Mouse (Mus musculus) hindbrain, embryonic 15.5 days (tissue): ENCODE results near the gene Tjap1. TPM values are rescaled to one million over a fixed set of nuclear protein-coding genes. Genes with fewer than 3 reads are reported as not detected.

Source experiments
- ATAC-seq: fragments of 200-750 bp; cut with Nextera tagmentation; 2 replicates; pipeline ENCODE4 v1.8.0; 2017; ENCODE audit warnings: low read depth, moderate number of reproducible peaks, moderate TSS enrichment; ENCODE audit not compliant: low FRiP score
- H3K27ac ChIP-seq: fragments of 300-500 bp; sonication (generic); replicated peaks from 2 replicates; pipeline ENCODE4 v1.5.1; 2015; ENCODE audit warnings: mild to moderate bottlenecking, inconsistent platforms
- H3K27me3 ChIP-seq: fragments of 300-500 bp; sonication (generic); 2 replicates; pipeline ENCODE4 v1.6.1; 2015; ENCODE audit warnings: control low read depth, inconsistent platforms
- H3K36me3 ChIP-seq: fragments of 300-500 bp; sonication (generic); 2 replicates; pipeline ENCODE4 v1.6.1; 2015; ENCODE audit warnings: control low read depth, inconsistent platforms
- H3K4me1 ChIP-seq: fragments of 300-500 bp; sonication (generic); replicated peaks from 2 replicates; pipeline ENCODE4 v1.6.1; 2015; ENCODE audit warnings: control low read depth, inconsistent platforms
- H3K4me2 ChIP-seq: fragments of 300-500 bp; sonication (generic); 2 replicates; pipeline ENCODE4 v1.6.1; 2015; ENCODE audit warnings: moderate library complexity, mild to moderate bottlenecking, inconsistent platforms
- H3K4me3 ChIP-seq: fragments of 300-500 bp; sonication (generic); 2 replicates; pipeline ENCODE4 v1.5.1; 2015; ENCODE audit warnings: mild to moderate bottlenecking, inconsistent platforms
- H3K9ac ChIP-seq: fragments of 300-500 bp; sonication (generic); 2 replicates; pipeline ENCODE4 v1.6.1; 2015; ENCODE audit warnings: inconsistent platforms
- H3K9me3 ChIP-seq: fragments of 300-500 bp; sonication (generic); 2 replicates; pipeline ENCODE4 v1.6.1; 2016; ENCODE audit warnings: control low read depth, inconsistent platforms
- WGBS: fragments of 180-500 bp; shearing (Covaris S2); methylation state at CpG from one replicate; pipeline ENCODE4 v1.1.7; 2015; 5-methylcytosine and 5-hydroxymethylcytosine counted together
- microRNA counts: library from miRNA; unstranded; fragments of <30 nt; microRNA quantifications from one replicate; lab custom pipeline; 2016
- microRNA-seq: library from miRNA; unstranded; fragments of <30 nt; microRNA quantifications from one replicate; pipeline ENCODE4, GENCODE M21; 2016
- polyA plus RNA-seq: library from polyadenylated mRNA; unstranded; fragments of >200 nt; fragmentation: Nextera tagmentation; extraction: Ambion mirVana; gene quantifications from 2 replicates; pipeline ENCODE4 v1.2.1, GENCODE M21; 2015

Gene Tjap1
- polyA plus RNA-seq, 1 experiment from 2014 or later, result 30.3 TPM

GRCm38 (mm10) chr17:46210550-46210949, 72.3 kb downstream of the Tjap1 start:
- WGBS, result 97% methylated on average over 3 of the region's 3 CpGs
- no peaks in the 10 kb centered on the region for H3K4me1 ChIP-seq
- ATAC-seq, result no peak
- H3K36me3 ChIP-seq, result peaks cover 85% of the 10 kb centered on the region
- H3K27ac ChIP-seq, result no peak overlapping the region
- no peaks in the 10 kb centered on the region for H3K9me3 ChIP-seq
- H3K4me2 ChIP-seq, result no peak overlapping the region
- no peak overlapping the region for H3K4me3 ChIP-seq
- H3K9ac ChIP-seq, result no peak overlapping the region
- no peaks in the 10 kb centered on the region for H3K27me3 ChIP-seq

MicroRNAs encoded within 50 kb of the gene (microRNA counts, 519-probe panel; counts per million panel counts)
- microRNA mmu-miR-693-3p (lab: Ali Mortazavi, UCI), result not detected
- microRNA mmu-miR-693-5p (lab: Ali Mortazavi, UCI), result not detected

Small RNAs within 50 kb of the gene (microRNA-seq; reads per million reads assigned to microRNA genes)
- gene Mir693, result 0.65 reads per million

Other genes with a start within 250 kb of the Tjap1 start
- 145 and 154 TPM in 2 replicates for gene Mrps18a, start 172.0 kb downstream of the Tjap1 start, polyA plus RNA-seq
- 50.0 and 50.3 TPM in 2 replicates for gene Rsph9, start 138.8 kb downstream of the Tjap1 start, polyA plus RNA-seq
- 22.9 and 24.2 TPM in 2 replicates for gene Mad2l1bp, start 129.5 kb downstream of the Tjap1 start, polyA plus RNA-seq
- gene Gtpbp2, start 122.0 kb downstream of the Tjap1 start, polyA plus RNA-seq, result 41.1 and 45.7 TPM in 2 replicates
- gene Polh, start 80.4 kb downstream of the Tjap1 start, polyA plus RNA-seq, result 7.4 and 7.9 TPM in 2 replicates
- 34.5 and 36.0 TPM in 2 replicates for gene Xpo5, start 80.2 kb downstream of the Tjap1 start, polyA plus RNA-seq
- 72.4 and 74.0 TPM in 2 replicates for gene Polr1c, start 35.0 kb downstream of the Tjap1 start, polyA plus RNA-seq
- 88.9 and 99.6 TPM in 2 replicates for gene Yipf3, start 34.9 kb downstream of the Tjap1 start, polyA plus RNA-seq
- 14.9 and 18.5 TPM in 2 replicates for gene Lrrc73, start 29.5 kb downstream of the Tjap1 start, polyA plus RNA-seq
- 22.3 and 25.5 TPM in 2 replicates for gene Dlk2, start 14.4 kb upstream of the Tjap1 start, polyA plus RNA-seq
- 9.1 and 9.6 TPM in 2 replicates for gene Abcc10, start 45.3 kb upstream of the Tjap1 start, polyA plus RNA-seq
- gene Zfp318, start 100.7 kb upstream of the Tjap1 start, polyA plus RNA-seq, result 18.3 and 20.4 TPM in 2 replicates
- gene Crip3, start 145.9 kb upstream of the Tjap1 start, polyA plus RNA-seq, result 2.8 and 3.0 TPM in 2 replicates
- 0.10 TPM in 1 of 2 replicates, not detected in the other for gene Slc22a7, start 155.4 kb upstream of the Tjap1 start, polyA plus RNA-seq
- 8.6 and 8.9 TPM in 2 replicates for gene Ttbk1, start 204.6 kb upstream of the Tjap1 start, polyA plus RNA-seq
- gene Dnph1, start 213.7 kb upstream of the Tjap1 start, polyA plus RNA-seq, result 21.8 and 22.4 TPM in 2 replicates